Mouse (Mus musculus) neural tube, embryonic 12.5 days (tissue): Measurements from ENCODE around the gene Gm20388. TPM values are rescaled to one million over a fixed set of nuclear protein-coding genes. Genes with fewer than 3 reads are reported as not detected.

Source experiments
- ATAC-seq: fragments of 200-750 bp; cut with Nextera tagmentation; 2 replicates; pipeline ENCODE4 v1.8.0; 2017; ENCODE audit warnings: low read depth, mild to moderate bottlenecking, moderate TSS enrichment, moderate library complexity; ENCODE audit not compliant: low FRiP score
- H3K27ac ChIP-seq: fragments of 300-500 bp; sonication (generic); 2 replicates; pipeline ENCODE4 v1.5.1; 2016
- H3K27me3 ChIP-seq: fragments of 300-500 bp; sonication (generic); replicated peaks from 2 replicates; pipeline ENCODE4 v1.6.1; 2016; ENCODE audit warnings: mild to moderate bottlenecking
- H3K36me3 ChIP-seq: fragments of 300-500 bp; sonication (generic); 2 replicates; pipeline ENCODE4 v1.6.1; 2016; ENCODE audit warnings: mild to moderate bottlenecking
- H3K4me1 ChIP-seq: fragments of 300-500 bp; sonication (generic); 2 replicates; pipeline ENCODE4 v1.6.1; 2016
- H3K4me2 ChIP-seq: fragments of 300-500 bp; sonication (generic); replicated peaks from 2 replicates; pipeline ENCODE4 v1.6.1; 2016; ENCODE audit warnings: mild to moderate bottlenecking
- H3K4me3 ChIP-seq: fragments of 300-500 bp; sonication (generic); 2 replicates; pipeline ENCODE4 v1.5.1; 2016
- H3K9ac ChIP-seq: fragments of 300-500 bp; sonication (generic); 2 replicates; pipeline ENCODE4 v1.6.1; 2016; ENCODE audit warnings: mild to moderate bottlenecking
- H3K9me3 ChIP-seq: fragments of 300-500 bp; sonication (generic); 2 replicates; pipeline ENCODE4 v1.6.1; 2016; ENCODE audit warnings: mild to moderate bottlenecking
- WGBS: fragments of 180-500 bp; shearing (Covaris S2); methylation state at CpG from one replicate; pipeline ENCODE4 v1.1.7; 2016; 5-methylcytosine and 5-hydroxymethylcytosine counted together
- polyA plus RNA-seq: library from polyadenylated mRNA; unstranded; fragments of >200 nt; fragmentation: Nextera tagmentation; extraction: Ambion mirVana; gene quantifications from 2 replicates; pipeline ENCODE4 v1.2.1, GENCODE M21; 2016

Gm20388 gene
- polyA plus RNA-seq, 1 experiment from 2014 or later, result not detected

DNA sequence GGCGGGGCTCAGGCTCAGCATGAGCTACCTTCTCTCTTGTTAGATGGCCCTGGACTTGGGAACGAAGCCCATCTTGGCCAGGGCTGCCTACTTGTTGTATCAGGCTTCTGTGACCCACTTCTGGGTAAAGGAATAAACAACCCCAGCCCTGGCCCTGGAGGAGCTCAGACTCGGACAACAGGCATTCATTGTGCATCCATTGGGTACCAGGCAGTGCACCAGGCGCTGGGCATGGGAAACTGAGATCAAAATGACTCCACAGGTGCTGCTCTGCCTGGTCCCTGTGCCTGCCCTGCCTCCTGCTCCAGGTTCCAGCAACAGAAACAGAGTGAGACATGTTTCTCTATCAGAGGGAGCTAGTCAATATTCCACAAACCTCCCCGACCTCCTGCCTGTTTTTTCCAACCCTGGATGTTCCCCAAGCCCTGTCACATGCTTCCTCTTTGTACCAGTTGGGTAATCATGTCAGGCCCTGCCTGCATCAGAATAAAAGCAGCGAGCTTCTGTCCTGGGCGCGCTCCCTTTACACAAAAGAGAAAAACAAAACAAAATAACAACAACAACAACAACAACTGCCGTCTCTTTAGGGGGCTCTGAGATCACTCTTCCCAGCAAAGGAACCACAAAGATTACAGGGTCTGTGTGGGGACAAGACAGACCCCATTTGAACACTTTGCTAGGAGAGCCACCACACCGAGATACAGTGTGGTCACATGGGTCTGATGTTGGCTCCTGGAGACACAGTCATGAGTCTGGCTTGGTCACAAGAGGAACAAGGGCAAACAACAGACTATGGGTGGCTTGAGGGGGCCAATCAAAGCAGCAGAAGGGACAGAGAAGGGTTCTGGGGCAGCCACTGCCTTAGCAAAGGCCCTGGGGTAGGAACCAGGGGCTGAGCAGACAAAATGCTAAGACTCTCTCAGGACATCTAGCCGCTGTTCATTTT is 708.9 kb downstream of the Gm20388 start:
- no peak overlapping the region for H3K4me2 ChIP-seq
- H3K9ac ChIP-seq, result no peak overlapping the region
- WGBS, result 78% methylated on average over 11 of the region's 11 CpGs
- H3K27me3 ChIP-seq, result no peaks in the 10 kb centered on the region
- H3K36me3 ChIP-seq, result no peaks in the 10 kb centered on the region
- no peak overlapping the region; the same call in 1 of the 2 replicates for H3K27ac ChIP-seq
- H3K4me3 ChIP-seq, result no peak overlapping the region
- ATAC-seq, result no peak
- H3K9me3 ChIP-seq, result no peaks in the 10 kb centered on the region
- H3K4me1 ChIP-seq, result peaks cover 30% of the 10 kb centered on the region

DNA sequence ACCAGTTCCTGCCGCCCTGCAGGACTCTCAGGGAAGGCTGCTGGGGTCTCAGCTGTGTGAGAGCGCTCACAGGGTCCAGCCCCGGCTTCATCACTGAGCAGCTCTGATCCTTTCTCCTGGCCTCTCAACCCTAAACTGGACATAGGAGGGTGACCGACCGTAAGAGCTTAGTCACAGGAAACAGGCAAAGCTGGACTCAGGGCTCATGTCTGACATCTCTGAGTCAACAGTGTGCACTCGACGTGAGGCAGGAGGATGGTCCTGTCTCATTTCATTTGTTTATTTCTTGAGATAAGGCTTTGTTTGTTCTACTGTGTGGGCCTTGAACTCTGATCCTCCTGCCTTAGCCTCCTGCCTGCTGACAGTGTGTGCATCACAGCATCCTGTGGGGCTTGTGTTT is 709.8 kb downstream of the Gm20388 start:
- Histone ChIP-seq H3K4me1 (peaks cover 30% of the 10 kb centered on the region), H3K27me3 (no peaks in the 10 kb centered on the region), H3K36me3 (no peaks in the 10 kb centered on the region), H3K9ac (no peak overlapping the region), H3K4me3 (no peak overlapping the region), H3K9me3 (no peaks in the 10 kb centered on the region), H3K27ac (no peak overlapping the region), H3K4me2 (no peak overlapping the region)
- ATAC-seq, result no peak
- 59% methylated on average over 7 of the region's 7 CpGs for WGBS

DNA sequence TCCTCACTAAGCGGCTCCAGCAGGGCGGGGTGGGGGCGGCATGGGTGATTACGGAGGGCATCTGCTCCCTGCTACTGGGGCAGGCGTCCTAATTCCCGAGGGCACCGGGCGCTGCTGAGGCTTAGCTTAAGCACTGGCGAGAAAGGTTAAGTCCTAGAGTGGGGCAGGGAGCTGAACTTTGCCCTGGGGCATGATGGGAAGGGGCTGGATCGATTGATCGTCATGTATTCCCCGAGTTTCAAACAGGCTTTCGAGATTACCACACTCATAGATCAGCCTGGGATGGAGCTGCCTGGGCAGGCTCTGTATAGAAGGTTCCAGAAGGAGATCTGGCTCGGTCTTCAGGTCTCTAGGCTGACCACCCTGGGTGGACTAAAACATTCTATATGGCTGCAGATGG is 711.5 kb downstream of the Gm20388 start:
- no peak overlapping the region for H3K27ac ChIP-seq
- H3K4me3 ChIP-seq, result no peak overlapping the region
- H3K9me3 ChIP-seq, result no peaks in the 10 kb centered on the region
- peaks cover 17% of the 10 kb centered on the region for H3K4me1 ChIP-seq
- H3K27me3 ChIP-seq, result no peaks in the 10 kb centered on the region
- H3K4me2 ChIP-seq, result no peak overlapping the region
- H3K9ac ChIP-seq, result no peak overlapping the region
- 80% methylated on average over 14 of the region's 14 CpGs for WGBS
- no peak for ATAC-seq
- no peaks in the 10 kb centered on the region for H3K36me3 ChIP-seq

DNA sequence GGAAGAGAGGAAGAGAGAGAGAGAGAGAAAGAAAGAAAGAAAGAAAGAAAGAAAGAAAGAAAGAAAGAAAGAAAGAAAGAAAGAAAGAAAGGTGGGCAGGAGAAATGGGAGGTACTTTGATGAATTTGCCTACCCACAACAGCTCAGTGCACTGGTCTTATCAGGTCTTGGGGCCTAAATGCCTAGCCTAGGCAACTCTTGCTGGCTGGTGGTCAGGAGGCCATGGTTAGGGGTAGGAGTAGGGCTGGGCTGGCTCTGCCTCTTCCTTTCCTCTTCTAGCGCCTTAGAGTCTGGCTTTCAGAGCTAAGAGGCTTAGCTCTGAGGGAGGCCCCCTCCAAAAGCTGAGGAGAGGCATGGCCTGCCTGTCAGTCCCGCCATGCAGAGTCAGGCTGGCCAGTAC is 713.0 kb downstream of the Gm20388 start:
- Histone ChIP-seq H3K4me3 (no peak overlapping the region), H3K4me1 (peaks cover 7% of the 10 kb centered on the region), H3K4me2 (no peak overlapping the region), H3K27me3 (no peaks in the 10 kb centered on the region), H3K36me3 (no peaks in the 10 kb centered on the region), H3K9me3 (no peaks in the 10 kb centered on the region), H3K27ac (no peak overlapping the region), H3K9ac (no peak overlapping the region)
- 29% methylated on average over 2 of the region's 2 CpGs for WGBS
- no peak for ATAC-seq

DNA sequence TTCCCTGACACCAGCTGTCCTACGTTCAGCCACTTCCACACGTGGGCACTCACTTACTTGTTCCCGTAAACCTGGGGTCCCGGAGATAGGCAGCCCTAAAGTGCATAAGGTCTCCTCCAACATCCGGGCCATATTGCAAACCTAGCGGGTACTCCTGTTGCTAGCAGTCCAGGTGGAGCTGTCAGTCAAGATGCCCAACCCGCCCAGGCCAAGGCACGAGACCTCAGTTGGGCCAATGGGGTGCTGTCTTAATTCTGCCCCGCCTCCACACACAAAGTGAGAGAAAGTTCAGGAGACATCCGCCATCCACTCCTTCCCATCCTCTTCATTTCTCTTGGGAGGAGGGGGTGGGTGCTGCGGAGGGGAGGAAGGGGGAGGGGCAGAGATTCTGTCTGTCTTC is 715.8 kb downstream of the Gm20388 start:
- Histone ChIP-seq H3K4me2 (no peak overlapping the region), H3K9me3 (no peaks in the 10 kb centered on the region), H3K4me1 (peaks cover 7% of the 10 kb centered on the region), H3K27me3 (0 out of 2 replicates have a peak, but pooled peaks cover 3% of the 10 kb centered on the region), H3K27ac (no peak overlapping the region), H3K36me3 (no peaks in the 10 kb centered on the region), H3K9ac (no peak overlapping the region), H3K4me3 (no peak overlapping the region)
- ATAC-seq, result no peak
- WGBS, result 57% methylated on average over 11 of the region's 11 CpGs

DNA sequence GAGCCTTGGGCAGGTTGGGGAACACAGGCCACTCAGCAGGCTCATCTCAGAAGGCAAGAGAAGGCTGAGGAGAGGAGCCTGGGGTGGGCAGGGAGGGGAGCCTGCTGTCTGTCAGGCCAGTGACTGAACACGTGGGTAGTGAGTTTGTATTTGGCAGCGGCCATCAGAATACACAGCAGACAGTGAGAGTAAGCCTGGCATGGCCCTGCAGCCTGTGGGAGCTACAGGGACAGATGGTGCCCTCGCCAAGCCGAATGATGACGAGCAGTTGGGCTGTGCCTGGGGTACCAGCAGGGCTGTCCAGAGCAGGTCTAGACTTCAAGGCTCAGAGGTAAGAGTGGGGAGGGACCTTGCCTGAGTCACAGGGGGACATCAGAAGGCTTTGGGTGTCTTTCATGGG is 716.7 kb downstream of the Gm20388 start:
- Histone ChIP-seq H3K4me2 (no peak overlapping the region), H3K9me3 (no peaks in the 10 kb centered on the region), H3K27ac (no peak overlapping the region), H3K9ac (no peak overlapping the region), H3K27me3 (0 out of 2 replicates have a peak, but pooled peaks cover 8% of the 10 kb centered on the region), H3K4me3 (no peak overlapping the region), H3K36me3 (no peaks in the 10 kb centered on the region), H3K4me1 (no peaks in the 10 kb centered on the region; the same call in 1 of the 2 replicates)
- WGBS, result 93% methylated on average over 5 of the region's 5 CpGs
- no peak for ATAC-seq

DNA sequence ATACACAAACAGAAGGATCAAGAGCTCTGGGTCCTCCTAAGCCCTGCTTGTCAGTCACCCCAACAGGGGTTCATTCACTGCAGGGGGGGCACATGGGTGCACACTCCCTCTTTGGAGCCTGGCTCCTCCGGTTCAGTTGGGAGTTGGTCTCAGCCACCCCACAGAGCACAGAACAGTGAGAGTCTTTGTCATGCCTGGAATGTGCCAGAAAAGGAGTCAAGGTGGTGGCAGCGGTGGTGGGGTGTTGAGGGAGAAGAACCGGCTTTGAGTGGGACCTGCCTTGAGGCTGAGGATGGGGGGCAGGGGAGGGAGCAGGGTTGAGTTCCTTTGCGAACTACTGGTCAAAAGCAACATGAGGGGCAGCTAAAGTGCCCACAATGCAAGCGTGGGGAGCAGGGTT is 719.4 kb downstream of the Gm20388 start:
- H3K4me3 ChIP-seq, result no peak overlapping the region
- H3K27ac ChIP-seq, result no peak overlapping the region
- peaks cover 20% of the 10 kb centered on the region for H3K4me1 ChIP-seq
- no peaks in the 10 kb centered on the region for H3K36me3 ChIP-seq
- 53% methylated on average over 5 of the region's 5 CpGs for WGBS
- H3K9me3 ChIP-seq, result no peaks in the 10 kb centered on the region
- no peak for ATAC-seq
- no peak overlapping the region for H3K9ac ChIP-seq
- peaks cover 31% of the 10 kb centered on the region for H3K27me3 ChIP-seq
- H3K4me2 ChIP-seq, result no peak overlapping the region

DNA sequence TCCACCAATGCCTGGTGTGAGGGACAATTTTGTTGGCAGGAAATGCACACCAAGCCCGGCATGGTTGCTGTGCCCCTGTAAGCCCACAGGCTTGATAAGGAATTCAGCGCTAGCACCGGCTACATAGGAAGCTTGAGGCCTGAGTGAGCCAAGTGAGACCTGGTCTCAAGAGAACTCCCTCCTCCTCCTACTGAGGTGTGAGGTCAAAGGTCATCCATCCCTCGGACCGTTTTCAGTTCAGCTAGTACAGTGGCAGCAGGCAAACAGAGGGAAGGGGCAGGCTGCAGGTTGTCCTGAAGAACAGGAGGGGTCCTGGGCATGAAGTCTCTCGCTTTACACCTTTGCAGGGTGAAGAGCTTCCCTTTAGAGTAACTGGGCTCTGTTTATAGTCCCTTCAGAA is 720.2 kb downstream of the Gm20388 start:
- H3K4me2 ChIP-seq, result no peak overlapping the region
- no peak for ATAC-seq
- no peak overlapping the region for H3K27ac ChIP-seq
- H3K4me3 ChIP-seq, result no peak overlapping the region
- no peaks in the 10 kb centered on the region for H3K9me3 ChIP-seq
- H3K4me1 ChIP-seq, result peaks cover 20% of the 10 kb centered on the region
- H3K9ac ChIP-seq, result no peak overlapping the region
- H3K27me3 ChIP-seq, result peaks cover 36% of the 10 kb centered on the region
- WGBS, result 38% methylated on average over 6 of the region's 6 CpGs
- no peaks in the 10 kb centered on the region for H3K36me3 ChIP-seq

DNA sequence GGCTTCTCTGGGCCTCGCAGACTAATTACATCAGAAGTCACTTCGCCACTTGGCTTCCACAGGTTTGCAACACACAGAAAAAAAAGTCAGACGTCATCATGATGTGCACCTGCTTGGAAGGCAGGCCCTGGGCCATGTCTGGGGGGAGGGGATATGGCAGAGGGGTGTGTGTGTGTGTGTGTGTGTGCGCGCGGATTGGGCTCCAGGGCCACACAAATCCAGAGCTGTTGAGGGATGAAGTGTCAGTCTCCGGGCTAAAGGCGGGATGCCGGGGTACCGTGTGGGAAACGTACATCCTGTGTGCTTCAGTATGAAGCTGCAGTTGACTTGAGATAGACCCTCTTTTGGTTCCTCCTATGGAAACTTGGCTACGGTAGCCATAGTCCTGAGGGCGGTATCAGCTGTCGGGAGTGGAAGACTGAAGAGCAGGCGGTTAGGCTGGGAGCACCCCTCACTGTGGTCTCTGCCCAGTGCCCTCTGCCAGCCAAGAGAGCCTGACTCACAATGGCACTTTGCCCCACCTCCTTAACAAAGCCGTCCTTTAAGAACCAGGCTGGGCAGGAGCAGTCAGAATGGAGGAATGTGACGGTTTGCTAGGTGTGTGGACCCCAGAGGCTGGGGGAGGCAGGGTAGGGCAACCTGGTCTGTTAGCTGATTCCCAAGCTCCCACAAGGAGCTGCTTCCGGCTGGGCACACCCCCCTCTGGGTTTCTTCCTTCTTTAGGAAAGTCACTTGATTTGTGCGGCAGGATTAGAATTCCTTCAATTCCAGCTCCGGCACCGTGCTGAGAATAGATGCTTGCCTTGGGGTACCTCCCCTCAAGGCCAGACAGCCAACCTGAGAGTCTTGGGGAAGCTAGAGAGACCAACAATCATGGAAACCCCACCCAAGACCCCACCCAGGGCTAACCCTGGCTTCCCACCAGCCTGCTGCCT is 721.1 kb downstream of the Gm20388 start:
- no peak overlapping the region for H3K4me2 ChIP-seq
- ATAC-seq, result no peak

DNA sequence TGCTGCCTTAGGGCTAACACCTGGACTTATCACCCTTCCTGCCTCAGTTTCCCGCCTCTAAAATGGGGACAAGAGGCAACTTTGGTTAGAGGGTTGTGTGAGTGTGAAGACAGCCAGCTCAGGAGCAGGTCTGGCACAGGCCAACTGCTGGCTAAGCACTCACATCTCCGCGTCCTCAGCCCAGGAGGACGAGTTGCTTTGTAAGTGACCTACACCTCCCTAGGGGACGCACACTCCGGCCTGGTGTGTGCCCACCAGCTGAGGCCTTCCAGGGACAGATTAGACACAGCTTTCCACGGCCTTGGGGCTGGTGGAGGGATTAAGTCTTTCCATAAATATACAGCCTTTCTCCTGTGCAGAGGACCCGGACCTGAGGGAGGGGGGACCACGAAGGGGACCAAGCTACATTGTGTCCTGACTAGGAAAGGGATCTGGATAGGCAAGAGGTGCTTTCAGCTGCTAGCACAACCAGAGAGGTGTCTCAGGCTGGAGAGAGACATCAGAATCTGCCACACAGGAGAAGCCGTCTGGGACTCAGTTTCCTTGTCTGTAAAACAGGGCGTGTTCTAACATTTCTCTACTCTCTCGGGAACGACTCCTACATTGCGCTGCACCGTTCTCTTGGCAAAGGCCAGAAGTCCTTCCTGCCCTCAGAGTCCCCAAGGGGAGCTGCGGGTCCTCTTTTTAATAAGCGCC is 722.5 kb downstream of the Gm20388 start:
- whole genome bisulfite sequencing, result 28% methylated on average over 17 of the region's 17 CpGs
- H3K4me2 ChIP-seq, result peak overlapping the region; percentile 97
- no peaks in the 10 kb centered on the region for H3K9me3 ChIP-seq
- H3K36me3 ChIP-seq, result no peaks in the 10 kb centered on the region
- peak; percentile 21; the same call in 1 of the 2 replicates for ATAC-seq
- peaks cover 20% of the 10 kb centered on the region for H3K4me1 ChIP-seq
- H3K4me3 ChIP-seq, result peak overlapping the region; percentile 59
- peaks cover 39% of the 10 kb centered on the region for H3K27me3 ChIP-seq
- H3K27ac ChIP-seq, result no peak overlapping the region
- peak overlapping the region; percentile 64; the same call in 1 of the 2 replicates for H3K9ac ChIP-seq

More for the DNA sequence above, 721.1 kb downstream of the Gm20388 start:
- Histone ChIP-seq H3K4me1 (peaks cover 20% of the 10 kb centered on the region), H3K27me3 (peaks cover 39% of the 10 kb centered on the region), H3K9ac (no peak overlapping the region), H3K9me3 (no peaks in the 10 kb centered on the region), H3K27ac (no peak overlapping the region), H3K4me3 (no peak overlapping the region), H3K36me3 (no peaks in the 10 kb centered on the region)
- WGBS, result 76% methylated on average over 21 of the region's 21 CpGs

DNA sequence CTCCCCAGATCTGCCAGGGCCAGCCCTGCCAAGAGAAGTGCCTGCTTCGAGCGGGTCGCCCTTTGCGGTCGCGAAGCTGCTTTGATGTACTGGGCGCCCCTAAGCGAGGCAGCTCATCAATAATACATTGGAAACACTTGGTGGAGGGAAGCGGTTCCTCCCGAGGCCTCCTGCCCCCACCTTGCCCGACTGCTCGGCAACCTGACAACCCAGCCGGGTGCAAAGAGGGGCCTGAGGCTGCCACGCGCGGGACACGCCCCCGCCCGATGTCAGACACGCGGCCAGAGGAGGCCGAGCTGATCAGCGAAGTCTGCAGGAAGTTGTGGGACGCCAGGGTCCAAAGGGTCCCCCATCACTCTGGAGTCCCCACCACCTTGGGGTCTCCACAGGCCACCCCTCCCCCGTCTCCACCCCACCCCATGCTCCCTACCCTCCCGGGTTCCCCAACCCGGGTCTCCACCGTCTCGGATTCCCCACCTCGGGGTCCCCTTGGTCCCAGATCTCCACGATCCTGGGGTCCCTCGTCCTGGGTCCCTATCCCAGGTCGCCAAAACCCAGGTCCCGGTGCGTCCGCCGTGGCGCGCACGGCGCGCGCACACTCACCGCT is 723.1 kb downstream of the Gm20388 start:
- WGBS, result under 1% methylated on average over 44 of the region's 44 CpGs
- Histone ChIP-seq H3K4me2 (peak overlapping the region; percentile 97), H3K4me3 (peak overlapping the region; percentile 59), H3K27ac (no peak overlapping the region), H3K36me3 (no peaks in the 10 kb centered on the region), H3K9me3 (no peaks in the 10 kb centered on the region), H3K4me1 (peaks cover 20% of the 10 kb centered on the region), H3K9ac (peak overlapping the region; percentile 64), H3K27me3 (peaks cover 39% of the 10 kb centered on the region)
- peak; percentile 63 for ATAC-seq
